Mouse (Mus musculus): ENCODE measurements around the gene Ctdspl.

GRCm38 (mm10) chr9:119048182-119048903 lies 122.1 kb downstream of the Ctdspl start:
- no peak for TF ChIP-seq POLR2A (IDR thresholded peaks at IDR 0.05; ENCODE audit: borderline replicate concordance, low read depth, low read length)
- no peak for TF ChIP-seq CTCF (IDR thresholded peaks at IDR 0.05; ENCODE audit: low read depth, low read length)
